Mouse (Mus musculus) heart, embryonic 11.5 days (tissue): ENCODE measurements around the gene Cpox. TPM values are rescaled to one million over a fixed set of nuclear protein-coding genes. Genes with fewer than 3 reads are reported as not detected.
A peak's percentile ranks its signal among the peaks of the same experiment; 100 is the strongest.

Source experiments
- ATAC-seq: fragments of 200-750 bp; cut with Nextera tagmentation; replicated peaks from 2 replicates; pipeline ENCODE4 v1.8.0; 2017; ENCODE audit warnings: moderate library complexity; ENCODE audit not compliant: insufficient number of reproducible peaks, low FRiP score, low TSS enrichment
- H3K27ac ChIP-seq: fragments of 300-500 bp; sonication (generic); 2 replicates; pipeline ENCODE4 v1.5.1; 2014; ENCODE audit warnings: mild to moderate bottlenecking, low read depth, low read length
- H3K27me3 ChIP-seq: fragments of 300-500 bp; sonication (generic); 2 replicates; pipeline ENCODE4 v1.6.1; 2014; ENCODE audit warnings: mild to moderate bottlenecking, low read length, mixed read lengths; ENCODE audit not compliant: control insufficient read depth, insufficient read depth
- H3K36me3 ChIP-seq: fragments of 300-500 bp; sonication (generic); 2 replicates; pipeline ENCODE4 v1.6.1; 2014; ENCODE audit warnings: mild to moderate bottlenecking, low read length, moderate library complexity, mixed read lengths; ENCODE audit not compliant: control insufficient read depth, insufficient read depth
- H3K4me1 ChIP-seq: fragments of 300-500 bp; sonication (generic); 2 replicates; pipeline ENCODE4 v1.6.1; 2014; ENCODE audit warnings: low read length; ENCODE audit not compliant: control insufficient read depth, insufficient read depth
- H3K4me2 ChIP-seq: fragments of 300-500 bp; sonication (generic); 2 replicates; pipeline ENCODE4 v1.6.1; 2014; ENCODE audit warnings: mild to moderate bottlenecking, moderate library complexity
- H3K4me3 ChIP-seq: fragments of 300-500 bp; sonication (generic); 2 replicates; pipeline ENCODE4 v1.5.1; 2014; ENCODE audit warnings: low read depth, low read length
- H3K9ac ChIP-seq: fragments of 300-500 bp; sonication (generic); 2 replicates; pipeline ENCODE4 v1.6.1; 2014; ENCODE audit warnings: mild to moderate bottlenecking, low read depth, low read length, moderate library complexity
- H3K9me3 ChIP-seq: fragments of 300-500 bp; sonication (generic); replicated peaks from 2 replicates; pipeline ENCODE4 v1.6.1; 2016; ENCODE audit warnings: low read length; ENCODE audit not compliant: control insufficient read depth
- WGBS: fragments of 180-500 bp; shearing (Covaris S2); extraction: QIAGEN DNeasy Blood & Tissue Kit; methylation state at CpG from one replicate; pipeline ENCODE4 v1.1.7; 2014; ENCODE audit not compliant: insufficient replicate concordance; 5-methylcytosine and 5-hydroxymethylcytosine counted together
- polyA plus RNA-seq: library from polyadenylated mRNA; unstranded; fragments of >200 nt; fragmentation: Nextera tagmentation; extraction: Ambion mirVana; gene quantifications from 2 replicates; pipeline ENCODE4 v1.2.1, GENCODE M21; 2014

The Cpox gene
- polyA plus RNA-seq, 1 experiment from 2014 or later, result 67.7 TPM

DNA sequence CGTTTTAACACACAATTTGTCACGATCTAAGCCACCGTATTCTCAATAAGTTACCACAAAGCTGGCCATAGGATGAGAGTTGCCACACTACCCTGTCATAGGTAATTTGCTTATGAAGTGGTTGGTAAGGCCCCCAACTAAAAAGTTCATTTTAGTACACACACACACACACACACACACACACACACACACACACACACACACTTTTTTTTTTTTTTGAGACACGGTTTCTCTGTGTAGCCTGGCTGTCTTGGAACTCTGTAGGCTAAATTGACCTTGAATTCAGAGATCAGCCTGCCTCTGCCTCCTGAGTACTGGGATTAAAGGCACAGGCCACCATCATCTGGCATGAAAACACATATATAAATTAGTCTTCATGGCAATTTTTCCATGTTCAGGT is 13.8 kb downstream of the Cpox start:
- Histone ChIP-seq H3K27me3 (no peaks in the 10 kb centered on the region), H3K4me1 (no peaks in the 10 kb centered on the region), H3K9me3 (no peaks in the 10 kb centered on the region), H3K9ac (no peak overlapping the region), H3K4me3 (no peak overlapping the region), H3K36me3 (peaks cover 6% of the 10 kb centered on the region; the same call in 1 of the 2 replicates), H3K27ac (no peak overlapping the region), H3K4me2 (no peak overlapping the region)
- no peak for ATAC-seq
- WGBS, result 93% methylated on average over 4 of the region's 4 CpGs

DNA sequence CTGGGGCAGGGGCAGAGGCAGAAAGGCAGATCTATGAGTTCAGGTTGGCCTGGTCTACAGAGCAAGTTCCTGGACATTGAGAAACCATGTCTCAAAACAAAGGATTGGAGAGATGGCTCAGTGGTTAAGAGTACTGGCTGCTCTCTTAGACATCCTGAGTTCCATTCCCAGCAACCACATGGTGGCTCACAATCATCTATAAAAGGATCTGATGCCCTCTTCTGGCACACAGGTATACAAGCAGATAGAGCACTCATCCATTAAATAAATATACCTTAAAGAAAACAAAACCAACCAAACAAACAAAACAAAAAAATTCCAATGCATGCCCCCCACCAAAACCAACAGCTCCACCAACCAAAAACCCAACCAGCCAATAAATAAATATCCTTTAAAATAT is 14.4 kb downstream of the Cpox start:
- no peak overlapping the region for H3K4me2 ChIP-seq
- no peaks in the 10 kb centered on the region for H3K4me1 ChIP-seq
- no peaks in the 10 kb centered on the region for H3K27me3 ChIP-seq
- H3K36me3 ChIP-seq, result peaks cover 6% of the 10 kb centered on the region; the same call in 1 of the 2 replicates
- H3K27ac ChIP-seq, result no peak overlapping the region
- H3K4me3 ChIP-seq, result no peak overlapping the region
- no peak for ATAC-seq
- H3K9me3 ChIP-seq, result no peaks in the 10 kb centered on the region
- no peak overlapping the region for H3K9ac ChIP-seq

DNA sequence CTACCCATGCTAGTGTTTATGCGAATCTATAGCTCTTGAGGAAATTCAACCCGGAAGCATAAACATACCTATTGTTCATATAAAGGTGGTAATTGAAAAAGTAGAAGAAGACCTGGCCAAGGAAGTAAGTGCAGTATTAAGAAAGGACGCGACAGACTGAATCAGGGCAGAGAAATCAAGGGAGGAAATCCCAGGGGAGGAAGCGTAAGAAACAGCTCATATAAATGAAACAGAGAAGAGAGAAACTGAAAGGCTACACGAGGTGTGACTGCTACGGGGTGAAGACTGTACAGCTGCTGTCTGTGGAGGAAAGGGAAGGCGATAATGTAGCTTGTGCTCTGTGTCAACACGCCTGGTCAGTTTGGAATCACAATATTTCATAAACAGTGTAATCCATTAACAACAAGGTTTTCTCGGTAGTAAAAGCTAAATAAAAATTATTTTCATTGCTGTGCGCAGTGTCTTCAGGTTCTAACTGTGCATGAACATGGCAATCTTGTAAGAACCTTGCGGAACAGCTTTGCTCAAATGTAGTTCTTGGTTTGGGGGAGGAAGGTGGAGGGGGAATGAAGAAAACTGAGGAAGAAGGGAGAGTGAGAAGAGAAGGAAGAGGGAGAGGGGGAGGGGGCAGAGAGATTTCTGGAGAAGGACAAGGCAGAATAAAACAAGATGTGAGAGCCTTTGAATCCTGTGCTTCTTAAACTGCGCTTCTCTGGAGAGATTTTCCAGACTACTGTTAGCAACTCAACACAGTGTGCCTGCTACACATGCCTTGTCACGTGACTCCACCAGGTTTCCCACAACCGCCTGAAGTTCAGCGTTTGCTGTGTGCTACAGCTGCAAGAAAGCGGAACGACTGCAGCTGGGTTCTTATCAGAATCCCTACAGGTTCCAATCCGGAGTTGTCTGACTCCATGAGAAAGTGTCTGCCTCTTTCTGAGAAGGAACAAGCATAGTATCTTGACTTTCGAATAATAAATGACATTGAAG is 15.8 kb downstream of the Cpox start:
- Histone ChIP-seq H3K9me3 (no peaks in the 10 kb centered on the region), H3K4me3 (no peak overlapping the region), H3K4me2 (no peak overlapping the region; the same call in 1 of the 2 replicates), H3K27me3 (no peaks in the 10 kb centered on the region), H3K36me3 (peaks cover 4% of the 10 kb centered on the region; the same call in 1 of the 2 replicates), H3K9ac (no peak overlapping the region), H3K4me1 (no peaks in the 10 kb centered on the region), H3K27ac (no peak overlapping the region)
- WGBS, result 56% methylated on average over 20 of the region's 20 CpGs
- peak; percentile 61; the same call in 1 of the 2 replicates for ATAC-seq

DNA sequence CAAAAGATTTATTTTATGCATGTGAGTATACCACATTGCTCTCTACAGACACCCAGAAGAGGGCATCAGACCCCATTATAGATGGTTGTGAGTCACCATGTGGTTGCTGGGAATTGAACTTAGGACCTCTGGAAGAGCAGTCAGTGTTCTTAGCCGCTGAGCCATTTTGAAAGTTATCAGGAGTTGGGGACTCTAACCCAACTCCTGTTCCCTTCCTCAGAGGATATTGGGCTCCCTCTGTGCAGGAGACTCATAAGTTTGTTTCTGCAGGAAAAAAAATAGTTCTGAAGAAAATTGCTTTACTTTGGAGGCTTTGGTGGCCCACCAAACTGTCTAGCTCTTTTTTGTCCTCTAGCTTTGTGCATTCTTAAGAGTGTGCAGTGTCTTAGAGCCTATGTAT is 18.4 kb downstream of the Cpox start:
- Histone ChIP-seq H3K27ac (no peak overlapping the region), H3K27me3 (no peaks in the 10 kb centered on the region), H3K9me3 (no peaks in the 10 kb centered on the region), H3K9ac (no peak overlapping the region), H3K4me2 (no peak overlapping the region), H3K4me1 (no peaks in the 10 kb centered on the region), H3K4me3 (no peak overlapping the region), H3K36me3 (no peaks in the 10 kb centered on the region)
- no peak for ATAC-seq
- 93% methylated on average over 1 of the region's 1 CpGs for WGBS

DNA sequence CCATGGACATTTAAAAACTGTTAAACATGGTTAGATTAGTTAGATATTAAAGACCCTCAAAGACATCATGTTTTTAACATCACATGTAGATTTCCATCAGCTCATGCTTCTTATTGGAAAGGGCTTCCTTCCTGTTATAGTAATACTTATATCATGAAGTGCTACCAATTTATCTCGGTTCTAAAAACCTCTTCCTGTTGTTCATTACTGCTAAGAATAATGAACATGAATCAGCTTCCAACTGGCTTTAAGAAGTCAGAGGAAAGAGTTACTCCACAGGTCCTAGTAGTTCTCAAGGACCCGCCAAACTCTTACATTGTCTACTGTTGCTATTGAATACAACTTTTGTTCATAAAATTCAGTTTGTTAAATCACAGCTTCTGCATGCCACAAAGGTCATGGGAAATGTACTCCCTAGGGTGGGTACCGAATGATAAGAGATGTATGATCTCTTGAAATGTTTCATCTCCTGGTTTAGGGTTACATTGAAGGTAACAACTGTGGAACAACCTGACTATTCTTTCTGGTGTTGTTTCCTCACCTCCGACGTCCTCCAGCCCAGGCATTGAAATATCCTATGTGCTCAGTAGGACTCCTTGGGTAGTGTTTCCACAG is 19.6 kb downstream of the Cpox start:
- Histone ChIP-seq H3K27me3 (no peaks in the 10 kb centered on the region), H3K4me1 (no peaks in the 10 kb centered on the region), H3K9me3 (no peaks in the 10 kb centered on the region), H3K36me3 (no peaks in the 10 kb centered on the region), H3K27ac (no peak overlapping the region), H3K9ac (no peak overlapping the region), H3K4me2 (no peak overlapping the region), H3K4me3 (no peak overlapping the region)
- ATAC-seq, result no peak
- WGBS, result 73% methylated on average over 5 of the region's 5 CpGs

DNA sequence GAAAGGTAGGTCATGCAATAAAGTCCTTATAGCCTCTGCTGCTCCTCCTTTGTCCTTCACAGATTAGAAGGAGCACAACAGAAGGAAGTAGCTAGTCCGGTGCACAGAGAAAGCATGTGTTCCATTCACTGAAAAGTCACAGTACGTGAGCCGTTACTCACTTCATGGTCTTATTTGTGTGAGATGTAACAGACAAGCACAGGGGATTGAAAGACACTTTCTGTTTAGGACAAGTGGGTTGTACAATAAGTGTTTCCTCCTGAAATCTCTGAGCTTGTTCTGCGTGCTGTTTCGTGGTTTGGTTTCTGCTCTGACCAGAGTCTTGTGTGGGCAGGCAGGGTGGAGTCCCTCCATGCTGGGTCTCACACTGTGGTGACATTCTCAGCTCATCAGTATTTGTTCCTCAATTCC is 20.2 kb downstream of the Cpox start:
- H3K9ac ChIP-seq, result no peak overlapping the region
- no peak overlapping the region for H3K4me2 ChIP-seq
- no peak for ATAC-seq
- no peaks in the 10 kb centered on the region for H3K27me3 ChIP-seq
- H3K36me3 ChIP-seq, result no peaks in the 10 kb centered on the region
- WGBS, result 76% methylated on average over 5 of the region's 5 CpGs
- H3K4me3 ChIP-seq, result no peak overlapping the region
- H3K9me3 ChIP-seq, result no peaks in the 10 kb centered on the region
- no peaks in the 10 kb centered on the region for H3K4me1 ChIP-seq
- no peak overlapping the region for H3K27ac ChIP-seq

DNA sequence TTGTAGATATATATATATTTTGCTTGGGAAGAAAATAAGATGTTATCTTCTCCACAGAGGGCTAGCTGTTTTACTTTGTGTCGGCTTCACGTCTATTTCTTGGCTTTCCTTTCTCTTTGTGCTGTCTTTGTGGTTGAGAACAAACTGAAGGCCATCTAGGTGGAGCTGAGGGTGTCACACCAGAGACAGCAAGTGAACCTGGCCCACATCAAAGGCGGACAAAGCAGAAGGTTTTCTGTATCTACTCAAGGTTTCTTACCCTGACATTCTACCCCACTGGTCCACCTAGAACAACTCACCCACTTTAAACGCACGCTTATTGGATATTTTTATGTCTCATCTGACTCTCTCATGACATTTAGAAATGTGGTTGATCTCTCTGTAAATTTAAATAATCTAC is 24.0 kb downstream of the Cpox start:
- Histone ChIP-seq H3K27me3 (no peaks in the 10 kb centered on the region), H3K4me3 (no peak overlapping the region), H3K4me2 (no peak overlapping the region), H3K9me3 (no peaks in the 10 kb centered on the region), H3K27ac (no peak overlapping the region), H3K4me1 (no peaks in the 10 kb centered on the region), H3K36me3 (no peaks in the 10 kb centered on the region), H3K9ac (no peak overlapping the region)
- no peak for ATAC-seq
- WGBS, result 87% methylated on average over 5 of the region's 5 CpGs

DNA sequence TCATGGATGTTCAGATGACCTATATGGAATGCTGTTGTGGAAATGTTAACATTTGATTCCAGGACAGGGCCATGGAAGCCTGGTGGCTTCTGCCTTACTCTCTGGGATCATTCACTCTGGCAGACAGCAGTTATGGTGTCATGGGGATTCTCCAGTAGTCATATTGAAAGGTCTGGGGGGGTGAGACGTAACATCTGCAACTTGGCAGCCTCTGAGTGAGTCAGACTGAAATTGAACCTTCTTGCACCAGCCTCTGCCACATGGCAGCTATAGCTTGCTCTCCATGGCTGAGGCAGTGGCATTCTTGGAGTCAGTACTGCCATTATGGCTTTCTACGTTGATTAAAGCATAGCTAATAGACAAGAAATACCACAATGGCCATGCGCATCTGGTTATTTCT is 26.7 kb downstream of the Cpox start:
- Histone ChIP-seq H3K27me3 (no peaks in the 10 kb centered on the region), H3K4me2 (no peak overlapping the region), H3K27ac (no peak overlapping the region), H3K4me1 (no peaks in the 10 kb centered on the region), H3K4me3 (no peak overlapping the region), H3K9me3 (no peaks in the 10 kb centered on the region), H3K9ac (no peak overlapping the region), H3K36me3 (no peaks in the 10 kb centered on the region)
- ATAC-seq, result no peak
- 83% methylated on average over 3 of the region's 3 CpGs for WGBS
